Mouse (Mus musculus) urinary bladder, adult 18-20 months (tissue): ENCODE data around the gene Mcrip1.
A peak's percentile ranks its signal among the peaks of the same experiment; 100 is the strongest.
"Not testable (repeated sequence)": the region's sequence is repeated elsewhere in the genome, so short reads cannot be mapped to it uniquely, and the experiment has no call there.

Source experiments
- DNase-seq, 2 experiments: peaks; one replicate each; pipeline ENCODE4 v3.0.0; 2022; ENCODE audit warnings: low spot score in 2 of 2, mixed read lengths in 2 of 2

Gene Mcrip1

DNA sequence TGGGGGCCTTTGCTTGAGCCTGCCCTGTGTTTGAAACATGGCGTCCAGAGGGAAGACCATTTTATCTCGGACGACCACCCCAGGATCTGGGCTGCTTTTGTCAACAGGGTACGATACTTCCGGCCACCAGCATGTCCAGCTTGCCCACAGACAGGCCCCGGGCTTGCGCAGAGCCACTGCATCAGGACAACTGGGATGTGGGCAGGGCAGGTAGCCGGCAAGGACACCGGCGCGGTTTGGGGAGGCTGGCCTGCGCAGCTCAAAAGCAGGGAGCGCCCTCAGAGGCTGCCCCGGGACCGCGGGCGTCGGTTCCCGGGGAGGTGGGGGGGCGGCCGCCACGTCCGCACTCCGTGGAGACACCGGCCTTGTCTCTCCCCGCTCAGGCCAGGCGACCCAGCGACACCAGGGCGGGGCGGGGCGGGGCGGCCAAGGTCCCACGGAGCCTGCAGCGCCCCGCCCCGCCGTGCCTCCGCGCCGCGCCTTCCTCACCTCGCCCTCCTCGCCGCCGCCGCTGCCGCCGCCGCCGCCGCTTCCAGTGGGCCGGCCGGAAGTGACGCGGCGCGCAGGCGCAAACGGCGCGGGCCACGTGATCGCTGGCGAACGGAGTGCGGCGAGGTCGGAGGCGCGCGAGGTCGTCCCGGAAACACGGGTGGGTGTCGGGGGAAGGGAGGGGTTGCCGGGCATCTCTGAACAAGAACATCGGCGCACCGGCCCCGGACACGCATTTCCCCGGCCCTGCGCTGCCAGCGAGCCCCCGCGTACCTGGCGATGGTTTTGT lies at the start of gene Mcrip1:
TSS of gene Mcrip1 (minus strand) at position 560 of the 778 bp plus-strand sequence.
- DNase-seq: peak; percentile 88 to 91

- no peak for DNase-seq
Measured at GRCm38 (mm10) chr11:120598990-120599549, 49.5 kb upstream of the Mcrip1 start.

GRCm38 (mm10) chr11:120598283-120598989 lies 48.9 kb upstream of the Mcrip1 start, which contains the start of the genes Alyref and Anapc11:
Alyref (minus strand) TSS chr11:120598365.
Anapc11 (plus strand) TSS chr11:120598421.
- DNase-seq: peak; percentile 87 to 90

DNA sequence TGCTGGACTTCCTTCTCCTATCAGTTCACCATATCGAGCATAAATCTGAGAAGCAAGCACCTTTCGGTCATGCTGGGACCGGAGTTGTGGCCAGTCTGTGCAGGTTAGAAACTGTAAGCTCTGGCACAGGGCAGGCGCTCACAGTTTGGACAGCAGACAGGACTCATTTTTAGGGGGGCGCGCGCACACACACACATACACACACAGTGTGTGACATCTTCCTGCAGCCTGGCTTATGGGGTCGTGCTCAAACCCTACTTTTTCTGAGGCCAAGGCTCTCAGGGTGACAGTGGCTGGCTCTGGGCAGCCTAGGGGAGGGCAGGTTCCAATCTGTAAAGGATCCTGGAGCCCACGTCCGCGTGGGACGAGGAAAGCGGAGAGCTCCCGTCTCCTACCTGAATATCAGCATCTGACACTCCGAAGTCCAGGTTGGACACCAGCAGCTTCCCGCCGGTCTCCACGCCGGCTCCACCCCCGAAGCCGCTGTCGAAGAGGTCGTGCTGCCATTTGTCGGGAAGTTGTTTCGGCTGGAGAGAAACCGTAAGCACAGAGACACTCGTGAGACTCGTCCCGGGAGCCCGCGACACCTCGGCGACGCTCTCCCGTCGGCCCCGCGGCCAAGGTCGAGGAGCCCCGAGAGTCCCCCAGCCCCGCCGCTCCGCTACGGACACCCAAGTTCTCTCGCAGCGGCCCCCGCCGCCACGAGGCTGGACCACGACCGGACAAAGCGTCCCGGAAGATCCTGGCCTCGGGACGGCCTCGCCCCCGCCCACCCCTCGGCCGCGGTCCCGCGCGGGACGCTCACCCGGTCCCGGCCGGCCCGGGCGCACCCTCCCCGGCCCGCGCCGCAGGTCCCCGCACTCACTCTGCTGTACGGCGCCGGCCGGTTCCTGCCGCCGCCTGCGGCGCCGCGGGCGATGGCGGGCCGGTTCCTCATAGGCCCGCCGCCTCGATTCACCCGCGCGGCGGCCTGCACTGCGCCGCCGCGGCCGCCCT lies 48.0 kb upstream of the Mcrip1 start:
- DNase-seq: no peak

DNA sequence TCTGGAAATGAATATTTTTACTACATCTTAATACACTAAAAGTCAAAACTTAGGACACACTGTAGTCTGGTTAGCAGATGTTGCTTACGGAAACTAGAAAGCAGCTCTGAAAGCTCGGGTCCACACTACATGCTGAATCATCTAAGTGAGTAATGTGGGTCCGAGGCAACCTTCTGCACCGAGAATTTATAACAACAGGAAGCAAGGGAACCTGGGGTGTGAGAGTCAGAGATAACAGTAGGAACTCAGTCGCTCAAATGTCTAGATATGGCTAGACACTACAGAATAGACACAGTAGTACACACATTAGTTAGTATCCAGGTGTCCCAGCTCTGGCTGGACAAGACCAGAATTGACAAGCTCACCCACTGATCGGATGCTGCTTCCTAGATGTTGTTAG lies 39.0 kb upstream of the Mcrip1 start:
- no peak for DNase-seq

GRCm38 (mm10) chr11:120583937-120584336 lies 34.4 kb upstream of the Mcrip1 start:
- no peak for DNase-seq

DNA sequence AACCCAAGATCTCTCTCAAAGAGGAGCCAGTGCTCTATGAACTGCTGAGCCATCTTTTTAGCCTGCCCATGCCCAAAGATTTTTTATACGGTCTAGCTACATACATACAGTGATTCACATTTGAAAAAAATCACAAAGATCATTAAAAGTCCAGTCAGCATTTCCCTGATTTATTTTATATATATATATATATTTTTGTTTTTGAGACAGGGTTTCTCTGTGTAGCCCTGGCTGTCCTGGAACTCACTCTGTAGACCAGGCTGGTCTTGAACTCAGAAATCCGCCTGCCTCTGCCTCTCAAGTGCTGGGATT lies 33.4 kb upstream of the Mcrip1 start:
- not testable (repeated sequence) for DNase-seq

DNA sequence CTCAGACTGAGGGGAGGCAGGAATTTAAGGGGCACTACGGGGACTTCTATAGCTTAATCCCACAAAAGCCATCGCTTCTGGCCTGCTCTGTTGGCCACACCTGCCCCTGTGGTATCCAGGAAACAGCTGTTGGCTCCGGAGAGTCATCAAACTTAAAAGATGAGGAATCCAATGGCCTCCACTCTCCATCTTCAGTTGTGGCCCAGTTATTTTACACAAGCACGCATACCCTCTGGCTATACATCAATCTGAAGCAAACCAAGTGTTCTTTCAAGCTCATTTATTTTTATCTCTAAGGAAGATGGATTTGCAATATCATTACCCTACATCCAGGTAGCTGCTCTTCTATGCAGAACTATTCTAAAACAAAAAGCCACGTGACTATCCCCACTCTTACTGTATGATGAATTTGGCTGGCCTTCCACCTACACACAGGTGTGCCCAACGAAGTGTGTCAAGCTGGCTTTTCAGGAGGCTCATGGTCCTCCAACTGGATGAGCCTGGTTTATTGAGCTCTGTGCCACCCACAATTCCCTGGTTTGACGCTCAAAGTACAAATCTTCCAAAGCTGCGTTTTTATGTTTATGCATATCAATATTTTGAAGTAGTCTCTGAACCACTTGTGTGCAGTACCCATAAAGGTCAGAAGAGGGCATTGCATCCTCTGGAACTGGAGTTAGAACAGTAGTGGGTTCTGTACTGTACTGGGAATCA lies 32.9 kb upstream of the Mcrip1 start:
- DNase-seq: no peak

GRCm38 (mm10) chr11:120581490-120582267 lies 32.2 kb upstream of the Mcrip1 start, which contains the start of gene Arhgdia:
Arhgdia (minus strand) TSS chr11:120581624.
- DNase-seq: peak; percentile 76 to 82

DNA sequence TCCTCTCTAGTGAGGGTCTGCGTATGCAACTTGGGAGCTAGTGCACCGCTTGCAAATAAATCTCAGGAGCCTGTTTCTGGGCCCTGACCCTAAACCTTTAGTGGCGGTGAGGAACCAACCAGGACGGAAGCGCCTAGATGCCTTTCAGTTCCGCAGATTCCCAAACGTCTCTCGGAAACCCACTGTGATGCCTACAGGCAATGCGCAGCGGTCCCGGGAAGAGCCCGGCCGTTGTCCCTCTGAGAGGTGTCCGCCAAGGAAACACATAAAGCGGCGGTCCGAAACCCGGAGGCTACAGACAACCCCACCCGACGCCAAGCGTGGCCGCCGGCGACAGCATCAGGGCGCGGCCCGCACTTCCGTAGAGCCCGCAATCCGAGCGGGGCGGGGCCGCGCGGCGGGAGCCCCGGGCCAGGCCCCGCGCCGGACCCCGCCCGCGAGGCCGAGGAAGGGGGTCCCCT lies 31.4 kb upstream of the Mcrip1 start:
- peak; percentile 34 for DNase-seq

DNA sequence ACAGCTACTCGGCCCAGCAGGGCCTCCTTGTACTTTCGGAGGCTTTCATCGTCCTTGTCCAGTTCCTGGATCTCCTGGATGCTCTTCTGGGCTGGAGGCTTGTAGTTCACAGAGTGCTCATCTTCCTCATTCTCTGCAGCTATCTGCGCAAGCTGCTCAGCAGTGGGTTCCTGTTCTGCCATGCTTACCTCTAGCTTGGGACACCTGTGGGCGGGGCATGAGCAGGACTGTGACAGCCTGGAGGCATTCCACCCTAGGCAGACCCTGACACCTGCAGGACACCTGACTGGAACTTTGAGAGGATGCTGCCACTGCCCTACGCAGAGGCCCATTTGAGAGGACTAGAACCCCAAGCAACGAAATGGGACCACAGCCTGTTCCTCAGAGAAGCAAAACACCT lies 30.7 kb upstream of the Mcrip1 start:
- peak in 1 of 2 experiments; percentile 38 for DNase-seq

- peak; percentile 36 to 71 for DNase-seq
Measured at GRCm38 (mm10) chr11:120579316-120580107, 30.0 kb upstream of the Mcrip1 start.

DNA sequence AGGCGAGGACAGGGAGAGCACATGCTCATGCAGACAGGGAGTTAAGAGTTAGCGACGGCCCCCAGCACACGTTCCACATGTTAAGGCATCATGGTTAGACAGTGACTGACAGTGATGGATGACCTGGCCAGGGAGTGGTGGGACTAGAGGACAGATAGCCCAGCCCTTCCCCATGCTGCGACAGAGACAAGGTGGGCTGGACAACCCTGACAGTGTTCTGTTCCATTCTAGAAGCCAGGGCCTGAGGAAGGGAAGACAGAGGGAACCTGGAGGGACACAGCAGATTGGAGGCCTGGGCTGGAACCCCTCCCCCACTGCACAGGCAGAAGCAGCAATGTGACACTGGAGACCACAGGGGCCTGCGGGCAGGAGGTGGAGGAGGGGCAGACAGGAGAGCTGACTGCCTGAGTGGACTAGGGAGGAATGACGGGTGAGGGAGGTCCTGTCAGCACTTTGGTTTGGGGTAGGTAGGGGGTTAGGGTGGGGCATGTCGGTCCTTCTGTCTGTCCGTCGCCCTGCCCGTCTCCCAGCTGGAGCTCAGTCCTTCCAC lies 29.2 kb upstream of the Mcrip1 start:
- DNase-seq: no peak

DNA sequence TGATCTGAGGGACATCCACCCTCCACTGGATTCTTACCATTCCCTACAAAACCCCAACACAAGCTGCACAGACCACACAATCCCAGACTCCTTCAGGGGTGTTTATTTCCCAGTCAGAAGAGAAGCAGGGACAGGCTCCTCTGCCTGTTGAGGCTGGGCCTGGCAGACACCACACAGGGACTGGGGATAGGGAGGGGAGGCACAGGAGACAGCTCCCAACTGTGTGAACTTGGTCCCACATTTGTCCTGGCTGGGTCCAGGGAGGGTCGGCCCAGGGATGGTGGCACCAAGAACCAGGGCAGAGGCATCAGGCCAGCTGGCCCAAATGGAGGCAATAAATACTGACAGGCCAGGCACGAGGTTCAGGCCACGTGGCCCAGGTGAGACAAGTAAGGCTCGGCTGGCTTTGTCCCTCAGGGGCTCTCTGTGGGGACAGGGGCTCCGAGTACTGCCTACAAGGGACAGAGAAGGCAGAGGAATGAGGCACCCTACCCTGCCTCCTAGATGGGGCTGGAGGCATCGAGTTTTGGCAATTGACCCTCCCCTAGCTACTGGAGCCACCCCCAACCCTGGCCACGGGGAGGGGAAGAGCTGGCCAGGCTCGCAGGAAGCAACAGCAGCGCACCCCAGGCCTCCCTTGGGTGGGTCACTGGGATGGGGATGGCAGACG lies 28.6 kb upstream of the Mcrip1 start:
- no peak for DNase-seq

DNA sequence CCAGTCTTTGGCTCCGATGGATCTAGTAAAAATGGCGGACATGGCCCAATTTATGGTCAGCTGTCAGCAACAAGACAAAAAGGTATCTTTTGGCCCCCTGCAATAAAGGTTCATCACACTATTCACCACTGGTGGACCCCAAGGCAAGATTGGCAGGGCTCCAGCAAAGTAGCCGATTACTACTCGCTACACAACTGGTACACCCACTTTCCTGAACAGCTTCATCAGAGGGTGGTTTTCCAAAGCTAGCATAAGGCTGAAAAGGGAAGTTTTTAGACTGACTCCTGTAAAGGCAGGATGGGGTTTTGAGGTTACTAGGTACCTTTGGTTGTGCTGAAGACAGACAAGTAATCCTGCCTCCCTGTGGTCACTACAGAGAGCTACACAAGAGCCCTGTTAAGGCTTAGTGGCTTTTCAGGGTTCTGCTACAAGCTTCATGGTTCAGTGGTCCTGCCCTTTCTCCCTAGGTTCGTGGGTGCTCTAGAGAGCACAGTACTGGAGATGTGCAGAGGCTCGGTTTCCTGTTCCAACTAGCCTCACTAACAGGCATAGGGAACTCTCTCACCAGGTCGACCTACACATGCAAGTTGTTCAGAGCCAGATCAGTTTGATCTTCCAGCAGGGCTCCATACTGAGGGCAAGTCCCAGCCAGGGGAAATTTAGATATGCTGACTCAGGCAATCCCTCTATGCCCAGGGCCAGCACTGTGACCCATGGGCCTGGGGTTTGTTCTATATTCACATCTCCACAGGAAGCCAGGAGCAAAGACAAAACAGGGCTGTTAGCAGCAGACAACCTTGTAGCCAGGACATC lies 27.9 kb upstream of the Mcrip1 start:
- DNase-seq: no peak

- no peak for DNase-seq
Measured at GRCm38 (mm10) chr11:120576365-120576981, 26.9 kb upstream of the Mcrip1 start.

GRCm38 (mm10) chr11:120575940-120576339 lies 26.4 kb upstream of the Mcrip1 start:
- no peak for DNase-seq
